Mouse (Mus musculus) midbrain, embryonic 14.5 days (tissue): ENCODE data around the gene Prkce. TPM values are rescaled to one million over a fixed set of nuclear protein-coding genes. Genes with fewer than 3 reads are reported as not detected.
A peak's percentile ranks its signal among the peaks of the same experiment; 100 is the strongest.

Source experiments
- ATAC-seq: fragments of 200-750 bp; cut with Nextera tagmentation; 2 replicates; pipeline ENCODE4 v1.8.0; 2017; ENCODE audit warnings: moderate number of reproducible peaks, moderate library complexity; ENCODE audit not compliant: low FRiP score, low TSS enrichment
- DNase-seq: peaks from one replicate; pipeline ENCODE4 v3.0.0-alpha.2; 2015
- H3K27ac ChIP-seq: fragments of 300-500 bp; sonication (generic); replicated peaks from 2 replicates; pipeline ENCODE4 v1.5.1; 2014; ENCODE audit warnings: mild to moderate bottlenecking, low read depth, low read length, moderate library complexity
- H3K27me3 ChIP-seq: fragments of 300-500 bp; sonication (generic); 2 replicates; pipeline ENCODE4 v1.6.1; 2014; ENCODE audit warnings: low read length, control low read depth, mixed read lengths; ENCODE audit not compliant: control insufficient read depth, insufficient read depth
- H3K36me3 ChIP-seq: fragments of 300-500 bp; sonication (generic); 2 replicates; pipeline ENCODE4 v1.6.1; 2014; ENCODE audit warnings: low read length, control low read depth; ENCODE audit not compliant: control insufficient read depth, insufficient read depth
- H3K4me1 ChIP-seq: fragments of 300-500 bp; sonication (generic); 2 replicates; pipeline ENCODE4 v1.6.1; 2014; ENCODE audit warnings: mild to moderate bottlenecking, antibody characterized with exemption, low read length, control low read depth; ENCODE audit not compliant: control insufficient read depth, insufficient read depth
- H3K4me2 ChIP-seq: fragments of 300-500 bp; sonication (generic); 2 replicates; pipeline ENCODE4 v1.6.1; 2014; ENCODE audit warnings: mild to moderate bottlenecking, low read length, moderate library complexity
- H3K4me3 ChIP-seq: fragments of 300-500 bp; sonication (generic); replicated peaks from 2 replicates; pipeline ENCODE4 v1.5.1; 2014; ENCODE audit warnings: low read depth, low read length
- H3K9ac ChIP-seq: fragments of 300-500 bp; sonication (generic); replicated peaks from 2 replicates; pipeline ENCODE4 v1.6.1; 2014; ENCODE audit warnings: mild to moderate bottlenecking, low read length, moderate library complexity
- H3K9me3 ChIP-seq: fragments of 300-500 bp; sonication (generic); 2 replicates; pipeline ENCODE4 v1.6.1; 2016; ENCODE audit warnings: low read length, control low read depth, mixed read lengths; ENCODE audit not compliant: control insufficient read depth
- WGBS: fragments of 180-500 bp; shearing (Covaris S2); extraction: QIAGEN DNeasy Blood & Tissue Kit; methylation state at CpG from one replicate; pipeline ENCODE4 v1.1.7; 2014; 5-methylcytosine and 5-hydroxymethylcytosine counted together
- polyA plus RNA-seq: library from polyadenylated mRNA; unstranded; fragments of >200 nt; fragmentation: Nextera tagmentation; extraction: Ambion mirVana; gene quantifications from 2 replicates; pipeline ENCODE4 v1.2.1, GENCODE M21; 2014

The Prkce gene
- polyA plus RNA-seq, 1 experiment from 2014 or later = 25.4 TPM

DNA sequence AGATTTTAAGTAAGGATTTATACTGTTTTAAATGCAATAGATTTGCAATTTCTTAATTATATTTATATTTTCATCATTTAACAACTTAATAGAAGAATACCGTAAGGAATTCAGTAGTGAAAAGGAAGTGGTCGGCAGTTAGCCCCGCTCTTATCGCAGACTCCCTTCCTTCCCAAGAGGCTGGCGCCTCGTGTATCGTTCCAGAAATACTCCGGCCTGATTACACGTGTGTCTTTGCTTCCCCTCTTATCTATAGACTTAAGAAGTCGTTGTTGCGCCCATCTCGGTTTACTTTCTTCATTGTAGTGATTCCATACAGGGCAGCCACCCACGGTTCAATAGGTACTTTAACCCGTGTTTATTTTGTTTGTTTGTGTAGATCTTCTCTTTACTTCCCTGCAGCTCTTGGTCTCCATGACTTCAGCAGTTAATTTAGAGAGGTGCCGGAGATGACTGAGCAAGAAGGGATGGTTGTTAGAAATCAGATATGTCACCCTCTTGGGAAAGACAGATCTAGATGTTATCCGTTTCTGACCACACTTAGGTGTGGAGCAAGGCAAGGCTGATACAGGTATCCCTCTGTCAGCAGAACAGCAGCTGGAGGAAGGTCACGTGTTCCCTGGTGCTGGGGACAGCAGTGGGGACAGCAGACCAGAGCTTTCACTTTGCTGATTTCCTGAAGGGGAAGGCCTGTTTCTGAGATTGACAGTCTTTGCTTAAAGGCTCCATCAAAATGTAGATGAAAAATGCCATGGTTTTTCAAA lies 40.7 kb downstream of the Prkce start:
- Histone ChIP-seq H3K4me3 (no peak overlapping the region), H3K9ac (no peak overlapping the region), H3K27ac (no peak overlapping the region), H3K9me3 (no peaks in the 10 kb centered on the region), H3K4me2 (no peak overlapping the region), H3K4me1 (no peaks in the 10 kb centered on the region), H3K36me3 (no peaks in the 10 kb centered on the region), H3K27me3 (no peaks in the 10 kb centered on the region)
- ATAC-seq (no peak), DNase-seq (no peak)
- 92% methylated on average over 17 of the region's 17 CpGs for WGBS

DNA sequence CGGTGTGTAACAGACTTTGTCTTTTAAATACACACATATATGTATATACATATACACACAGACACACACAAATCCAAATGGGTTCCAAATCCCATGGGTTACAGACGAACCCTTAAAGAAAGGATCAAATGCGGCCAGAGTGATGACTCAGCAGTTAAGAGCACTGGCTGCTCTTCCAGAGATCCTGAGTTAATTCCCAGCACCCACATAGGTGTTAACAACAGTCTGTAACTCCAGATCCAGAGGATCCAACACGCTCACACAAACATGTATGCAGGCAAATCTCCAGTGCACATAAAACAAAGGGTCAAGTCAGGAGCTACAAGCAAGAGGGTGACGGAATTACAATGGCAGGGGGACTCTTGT lies 41.2 kb downstream of the Prkce start:
- Histone ChIP-seq H3K9ac (no peak overlapping the region), H3K27ac (no peak overlapping the region), H3K27me3 (no peaks in the 10 kb centered on the region), H3K36me3 (no peaks in the 10 kb centered on the region), H3K4me1 (no peaks in the 10 kb centered on the region), H3K4me2 (no peak overlapping the region), H3K4me3 (no peak overlapping the region), H3K9me3 (no peaks in the 10 kb centered on the region)
- DNase-seq (no peak), ATAC-seq (no peak)
- 91% methylated on average over 5 of the region's 5 CpGs for WGBS

DNA sequence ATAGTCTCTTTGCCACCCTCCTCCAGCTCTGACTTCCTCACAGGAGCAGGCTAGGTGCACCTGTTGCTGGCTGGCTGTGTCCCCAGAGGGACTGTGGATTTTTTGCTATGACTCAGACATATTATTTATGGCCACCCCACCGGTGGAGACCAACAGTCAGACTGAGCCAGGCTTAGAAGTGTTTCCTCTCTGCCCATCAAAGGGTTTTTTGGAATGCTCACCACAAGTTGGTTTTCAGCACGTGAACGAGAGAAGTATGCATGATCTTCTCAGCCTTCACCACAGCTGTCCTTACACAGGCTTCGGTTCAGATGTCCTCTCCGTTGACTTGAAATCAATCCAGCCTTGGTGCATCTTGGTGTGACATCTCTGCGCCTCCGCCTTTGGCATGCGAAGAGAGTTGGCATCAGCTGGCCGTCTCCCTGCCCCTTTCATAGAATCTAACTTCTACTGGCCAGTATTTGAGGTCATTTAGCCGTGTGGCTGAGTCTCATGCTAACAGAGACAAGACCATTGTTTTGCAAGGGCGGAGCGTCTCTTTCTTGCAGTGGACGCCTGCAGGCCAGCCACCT lies 42.2 kb downstream of the Prkce start:
- Histone ChIP-seq H3K27ac (no peak overlapping the region), H3K4me3 (no peak overlapping the region), H3K4me2 (no peak overlapping the region), H3K9ac (no peak overlapping the region), H3K27me3 (no peaks in the 10 kb centered on the region), H3K36me3 (no peaks in the 10 kb centered on the region), H3K9me3 (no peaks in the 10 kb centered on the region), H3K4me1 (no peaks in the 10 kb centered on the region)
- WGBS = 86% methylated on average over 13 of the region's 13 CpGs
- no peak for ATAC-seq
- no peak for DNase-seq

DNA sequence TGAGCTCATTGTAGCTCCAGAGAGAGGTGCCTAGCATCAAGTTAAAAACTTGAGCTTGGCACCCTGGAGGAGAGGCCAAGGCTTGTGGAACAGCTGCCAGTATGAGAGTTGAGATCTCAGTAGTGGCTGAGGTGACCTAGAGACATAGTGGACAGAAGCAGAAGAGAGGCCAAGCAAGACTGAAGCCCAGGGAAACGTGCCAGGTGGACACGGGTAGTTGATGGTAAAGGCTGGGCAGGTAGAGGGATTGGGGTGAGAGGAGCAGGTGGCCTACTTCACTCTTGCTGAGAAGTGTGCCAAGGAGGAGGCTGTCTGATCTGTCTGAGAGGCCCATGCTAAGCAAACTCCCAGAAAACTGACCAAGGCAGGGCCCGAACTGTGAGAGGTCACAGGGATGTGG lies 44.6 kb downstream of the Prkce start:
- DNase-seq (no peak), ATAC-seq (no peak)
- H3K27ac ChIP-seq = no peak overlapping the region
- H3K36me3 ChIP-seq = no peaks in the 10 kb centered on the region
- H3K9me3 ChIP-seq = no peaks in the 10 kb centered on the region
- H3K9ac ChIP-seq = no peak overlapping the region
- H3K4me3 ChIP-seq = no peak overlapping the region
- WGBS = 95% methylated on average over 3 of the region's 3 CpGs
- H3K27me3 ChIP-seq = no peaks in the 10 kb centered on the region
- no peaks in the 10 kb centered on the region for H3K4me1 ChIP-seq
- no peak overlapping the region for H3K4me2 ChIP-seq

DNA sequence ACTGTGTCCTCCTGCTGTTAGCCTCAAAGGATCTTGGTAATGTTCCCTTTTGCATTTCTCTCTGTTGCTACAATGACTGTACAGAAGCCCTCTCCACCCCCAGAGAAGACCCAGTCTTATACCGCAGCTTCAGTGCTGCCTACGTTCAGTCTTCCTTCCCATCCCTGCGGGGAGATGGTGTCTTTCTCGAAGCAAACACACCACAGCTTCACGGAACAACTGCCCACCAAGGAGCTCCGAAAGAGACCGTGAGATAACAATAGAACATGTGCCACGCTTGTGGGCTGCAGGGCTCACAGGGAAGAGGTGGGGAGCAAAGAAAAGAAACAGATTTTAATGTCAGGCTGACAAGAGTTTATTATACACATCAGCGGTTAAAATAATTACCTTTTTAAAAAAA lies 46.7 kb downstream of the Prkce start:
- no peak overlapping the region for H3K4me3 ChIP-seq
- DNase-seq = peak; percentile 30
- H3K36me3 ChIP-seq = no peaks in the 10 kb centered on the region
- no peaks in the 10 kb centered on the region for H3K9me3 ChIP-seq
- H3K4me2 ChIP-seq = no peak overlapping the region
- H3K9ac ChIP-seq = no peak overlapping the region
- no peaks in the 10 kb centered on the region for H3K4me1 ChIP-seq
- ATAC-seq = no peak
- H3K27ac ChIP-seq = no peak overlapping the region
- H3K27me3 ChIP-seq = no peaks in the 10 kb centered on the region
- WGBS = 37% methylated on average over 9 of the region's 9 CpGs

DNA sequence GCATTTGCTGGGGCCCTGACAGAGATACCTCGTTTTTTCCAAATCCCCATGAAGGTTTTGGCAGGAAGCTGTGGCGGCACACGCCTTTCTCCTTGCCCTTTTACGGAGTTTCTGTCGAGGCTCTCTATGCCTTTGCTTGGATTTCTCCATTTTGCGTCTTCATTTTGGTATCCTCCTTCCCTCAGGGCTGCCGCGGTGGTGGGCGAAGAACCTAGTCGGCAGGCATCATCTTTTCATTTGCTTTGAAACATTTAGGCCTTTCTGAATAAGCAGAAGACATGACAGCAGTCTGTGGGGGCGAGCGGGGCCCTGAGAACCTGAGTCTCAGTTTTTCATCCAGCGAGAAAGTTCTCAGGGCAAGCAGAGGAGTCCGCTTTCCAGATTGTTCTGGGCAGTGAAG lies 47.2 kb downstream of the Prkce start:
- 83% methylated on average over 14 of the region's 14 CpGs for WGBS
- Histone ChIP-seq H3K4me1 (no peaks in the 10 kb centered on the region), H3K27ac (no peak overlapping the region), H3K9me3 (no peaks in the 10 kb centered on the region), H3K27me3 (no peaks in the 10 kb centered on the region), H3K4me3 (no peak overlapping the region), H3K4me2 (no peak overlapping the region), H3K9ac (no peak overlapping the region), H3K36me3 (no peaks in the 10 kb centered on the region)
- ATAC-seq = no peak
- no peak for DNase-seq

DNA sequence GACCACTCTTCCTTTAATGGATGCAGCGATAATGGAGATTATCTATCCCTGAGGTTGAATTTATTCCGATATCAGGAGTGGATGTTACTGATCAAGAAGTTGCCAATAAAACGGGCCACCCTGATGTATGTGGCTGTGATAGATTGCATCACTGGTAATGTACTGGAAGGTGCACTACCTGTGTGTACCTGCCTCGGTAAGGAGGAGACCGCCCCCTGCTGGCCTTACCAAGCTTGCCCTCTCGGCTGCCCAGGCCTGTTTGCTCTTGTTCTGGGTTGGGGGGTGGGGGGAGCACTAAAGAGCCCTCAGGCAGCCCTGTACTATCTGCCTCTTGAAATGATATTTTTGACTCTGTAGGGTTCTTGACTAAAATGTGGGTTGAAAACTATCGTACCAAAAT lies 48.2 kb downstream of the Prkce start:
- no peak for ATAC-seq
- no peaks in the 10 kb centered on the region for H3K36me3 ChIP-seq
- 86% methylated on average over 7 of the region's 7 CpGs for WGBS
- H3K4me3 ChIP-seq = no peak overlapping the region
- H3K4me1 ChIP-seq = no peaks in the 10 kb centered on the region
- H3K27ac ChIP-seq = no peak overlapping the region
- no peak overlapping the region for H3K4me2 ChIP-seq
- H3K9ac ChIP-seq = no peak overlapping the region
- no peaks in the 10 kb centered on the region for H3K9me3 ChIP-seq
- no peaks in the 10 kb centered on the region for H3K27me3 ChIP-seq
- no peak for DNase-seq

DNA sequence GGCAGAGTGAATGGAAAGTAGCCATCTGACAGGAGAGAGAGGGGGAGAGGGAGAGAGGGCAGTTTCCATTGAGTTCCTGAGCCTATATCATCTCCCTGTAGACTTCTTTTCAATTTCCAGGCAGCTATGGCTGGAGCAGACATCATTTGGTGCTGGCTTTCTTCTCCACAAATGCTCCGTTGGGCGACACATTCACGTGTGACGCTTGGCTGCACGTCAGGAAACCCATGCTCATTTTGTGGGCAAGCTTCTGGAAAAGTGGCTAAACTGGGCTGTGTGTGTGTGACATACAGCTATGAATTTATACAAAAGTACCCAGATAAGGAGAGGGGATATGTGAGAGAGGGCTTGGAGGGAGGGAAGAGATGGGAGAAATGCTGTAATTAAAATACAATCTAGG lies 49.9 kb downstream of the Prkce start:
- no peak for DNase-seq
- WGBS = 44% methylated on average over 5 of the region's 5 CpGs
- H3K4me1 ChIP-seq = no peaks in the 10 kb centered on the region
- no peak for ATAC-seq
- H3K36me3 ChIP-seq = no peaks in the 10 kb centered on the region
- no peak overlapping the region for H3K27ac ChIP-seq
- no peaks in the 10 kb centered on the region for H3K27me3 ChIP-seq
- no peak overlapping the region for H3K4me3 ChIP-seq
- no peak overlapping the region for H3K9ac ChIP-seq
- H3K9me3 ChIP-seq = no peaks in the 10 kb centered on the region
- H3K4me2 ChIP-seq = no peak overlapping the region

DNA sequence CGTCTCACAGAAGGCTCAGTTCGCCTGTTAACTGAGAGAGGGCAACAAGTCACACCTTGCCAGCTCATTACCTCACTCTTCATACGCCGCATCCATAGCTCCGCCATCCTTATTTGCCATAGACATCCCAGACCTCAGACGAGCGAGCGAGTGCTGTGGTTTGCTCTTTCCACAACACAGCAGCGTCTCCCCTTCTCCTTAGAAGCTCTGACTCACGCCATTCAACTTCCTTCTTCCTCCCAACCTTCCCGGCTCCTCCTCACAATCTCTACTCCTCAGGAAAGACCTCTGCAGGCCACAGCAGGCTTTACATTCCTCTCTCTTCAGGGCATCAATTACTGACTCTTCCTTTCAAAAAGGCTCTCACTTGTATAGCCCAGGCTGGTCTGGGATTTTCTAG lies 51.0 kb downstream of the Prkce start:
- no peak for ATAC-seq
- Histone ChIP-seq H3K27ac (no peak overlapping the region), H3K4me2 (no peak overlapping the region), H3K9ac (no peak overlapping the region), H3K27me3 (no peaks in the 10 kb centered on the region), H3K4me1 (no peaks in the 10 kb centered on the region), H3K4me3 (no peak overlapping the region), H3K36me3 (no peaks in the 10 kb centered on the region), H3K9me3 (no peaks in the 10 kb centered on the region)
- WGBS = 90% methylated on average over 11 of the region's 11 CpGs
- no peak for DNase-seq
